Mouse (Mus musculus): ENCODE data around the gene Coro7.

DNA sequence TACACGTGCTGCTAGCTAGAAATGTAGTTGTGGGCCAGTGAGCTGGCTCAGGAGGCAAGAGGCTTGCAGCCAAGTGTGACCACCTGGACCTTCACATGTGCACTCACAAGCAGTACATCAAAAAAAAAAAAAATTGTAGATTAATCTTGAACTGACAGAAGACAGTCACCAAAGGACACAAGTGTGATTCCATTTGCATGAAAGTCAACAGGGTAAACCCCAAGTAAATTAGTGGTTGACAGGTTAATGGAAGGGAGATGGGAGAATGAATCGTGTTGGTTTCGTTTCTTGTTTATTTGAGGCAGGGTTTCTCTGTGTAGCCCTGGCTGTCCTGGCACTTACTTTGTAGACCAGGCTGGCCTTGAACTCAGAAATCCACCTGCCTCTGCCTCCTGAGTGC is 38.3 kb upstream of the Coro7 start:
- TF ChIP-seq CTCF (IDR thresholded peaks at IDR 0.05; ENCODE audit: control insufficient read depth, insufficient read depth, insufficient read length) (no peak), USF1 (IDR thresholded peaks at IDR 0.05; ENCODE audit: low read depth) (no peak), MYOD1 (IDR thresholded peaks at IDR 0.05; ENCODE audit: control insufficient read depth, insufficient read length, low read depth) (no peak)
